9 mouse cellular contexts compared by ENCODE assay signal in the genomic region with DNA sequence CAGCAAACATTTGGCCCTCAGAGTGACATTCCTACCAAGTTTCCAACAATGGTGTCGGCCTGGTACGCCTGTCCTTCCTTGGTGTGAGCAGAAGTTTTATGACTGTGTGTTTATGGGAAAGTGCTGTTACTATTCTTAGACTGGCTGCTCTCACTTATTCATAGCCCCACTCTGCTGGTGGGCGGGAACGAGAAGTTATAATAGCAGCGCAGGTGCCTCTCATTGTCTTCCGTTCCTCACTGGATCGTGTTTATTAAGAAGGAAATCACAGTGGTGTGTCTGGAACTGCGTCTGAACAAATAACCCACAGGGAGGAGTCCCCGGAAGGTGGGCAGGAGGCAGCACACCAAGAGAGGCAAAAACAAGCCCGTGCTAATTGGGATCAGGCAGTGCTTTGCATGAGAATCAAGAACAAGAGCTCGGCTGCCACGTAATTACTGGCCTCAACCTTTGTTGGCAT.
DNase-seq lines count a peak whose midpoint lies in the region; ATAC-seq and TF ChIP-seq lines count a peak whose summit lies in the region.
"Had no signal": no experiment of that assay in that cellular context is flagged by ENCODE, and none has a peak within 500 bp of the region (broad histone marks: within the 10 kb centered on the region; RNA-seq: fewer than 3 reads in every experiment).

No protein-coding gene starts in this region.

- DNase-seq in forebrain, embryonic 10.5 days (ENCODE audit: extremely low spot score, low spot score) = peak; percentile 19
- DNase-seq in thymus, adult 2 months = peak; percentile 4
- no peak for DNase-seq in thymus, postnatal 10 days (ENCODE audit: low spot score in 2 of 2)
- DNase-seq in testis, postnatal 14 days (ENCODE audit: low spot score) = no peak
- no peak for DNase-seq in adipocyte (ENCODE audit: low spot score)
- DNase-seq in kidney, postnatal 25 days = no peak

- 0 out of 2 replicates have a peak, but pooled peaks cover 4% of the 10 kb centered on the region for H3K9me3 ChIP-seq in forebrain, embryonic 10.5 days
- no peaks in the 10 kb centered on the region for H3K9me3 ChIP-seq in forebrain, embryonic 15.5 days
- H3K9me3 ChIP-seq: kidney, embryonic 15.5 days had no signal

- H3K9ac ChIP-seq in forebrain, embryonic 15.5 days (replicated peaks) = no peak overlapping the region
- H3K9ac ChIP-seq: kidney, embryonic 15.5 days had no signal

- no peaks in the 10 kb centered on the region for H3K36me3 ChIP-seq in forebrain, embryonic 10.5 days (replicated peaks)
- H3K36me3 ChIP-seq in forebrain, embryonic 15.5 days = no peaks in the 10 kb centered on the region
- H3K36me3 ChIP-seq in thymus, adult 2 months (ENCODE audit: control insufficient read depth, insufficient read depth, low read length) = no peaks in the 10 kb centered on the region
- H3K36me3 ChIP-seq: kidney, embryonic 15.5 days had no signal

- ATAC-seq in forebrain, embryonic 15.5 days (replicated peaks) = no peak
- ATAC-seq in inflammation-experienced regulatory T-cells, adult 6 months = peak; percentile 72

- no peak for TF ChIP-seq POLR2A in thymus, adult 2 months (IDR thresholded peaks at IDR 0.05; ENCODE audit: control insufficient read depth, extremely low read depth, insufficient read depth, low read length, poor library complexity)

- H3K4me1 ChIP-seq in forebrain, embryonic 10.5 days = peaks cover 23% of the 10 kb centered on the region
- H3K4me1 ChIP-seq in forebrain, embryonic 15.5 days = peaks cover 11% of the 10 kb centered on the region
- H3K4me1 ChIP-seq in thymus, adult 2 months (replicated peaks; ENCODE audit: control insufficient read depth, insufficient read depth, low read length) = peaks cover 17% of the 10 kb centered on the region

- no peak overlapping the region for H3K4me2 ChIP-seq in forebrain, embryonic 15.5 days (replicated peaks)
- H3K4me2 ChIP-seq: kidney, embryonic 15.5 days had no signal

- H3K27ac ChIP-seq in forebrain, embryonic 10.5 days = peak overlapping the region; percentile 63; the same call in 1 of the 2 replicates
- H3K27ac ChIP-seq in forebrain, embryonic 15.5 days (replicated peaks) = no peak overlapping the region
- no peak overlapping the region for H3K27ac ChIP-seq in thymus, adult 2 months (ENCODE audit: control insufficient read depth, insufficient read depth, low read length)
- H3K27ac ChIP-seq: kidney, embryonic 15.5 days had no signal

- H3K27me3 ChIP-seq in forebrain, embryonic 10.5 days (ENCODE audit: poor library complexity, severe bottlenecking) = peaks cover 24% of the 10 kb centered on the region
- no peaks in the 10 kb centered on the region for H3K27me3 ChIP-seq in forebrain, embryonic 15.5 days
- no peaks in the 10 kb centered on the region for H3K27me3 ChIP-seq in thymus, adult 2 months (ENCODE audit: control insufficient read depth, insufficient read depth, low read length)
- H3K27me3 ChIP-seq: kidney, embryonic 15.5 days had no signal

- no peak for TF ChIP-seq CTCF in thymus, adult 2 months (IDR thresholded peaks at IDR 0.05; ENCODE audit: borderline replicate concordance, control insufficient read depth, extremely low read depth, insufficient read depth, low read length, poor library complexity)

- WGBS in forebrain, embryonic 10.5 days = 30% methylated on average over 12 of the region's 12 CpGs
- WGBS in forebrain, embryonic 15.5 days = 8% methylated on average over 12 of the region's 12 CpGs
- WGBS in thymus, adult 2 months = 14% methylated on average over 12 of the region's 12 CpGs

- H3K4me3 ChIP-seq in forebrain, embryonic 10.5 days = no peak overlapping the region; the same call in 1 of the 2 replicates
- H3K4me3 ChIP-seq in forebrain, embryonic 15.5 days = no peak overlapping the region
- H3K4me3 ChIP-seq in thymus, adult 2 months (ENCODE audit: control insufficient read depth, insufficient read depth, low read length) = no peak overlapping the region
- H3K4me3 ChIP-seq: kidney, embryonic 15.5 days had no signal

Comparison
In these comparisons a context has a peak if more than half of its experiments do, and no peak if none do; other contexts are left out.
1. DNase-seq: peak in forebrain, embryonic 10.5 days (single experiment) and thymus, adult 2 months (single experiment); none in thymus, postnatal 10 days (0 of 2), testis, postnatal 14 days (single experiment), adipocyte (single experiment) and kidney, postnatal 25 days (0 of 2).